In the genomic region with DNA sequence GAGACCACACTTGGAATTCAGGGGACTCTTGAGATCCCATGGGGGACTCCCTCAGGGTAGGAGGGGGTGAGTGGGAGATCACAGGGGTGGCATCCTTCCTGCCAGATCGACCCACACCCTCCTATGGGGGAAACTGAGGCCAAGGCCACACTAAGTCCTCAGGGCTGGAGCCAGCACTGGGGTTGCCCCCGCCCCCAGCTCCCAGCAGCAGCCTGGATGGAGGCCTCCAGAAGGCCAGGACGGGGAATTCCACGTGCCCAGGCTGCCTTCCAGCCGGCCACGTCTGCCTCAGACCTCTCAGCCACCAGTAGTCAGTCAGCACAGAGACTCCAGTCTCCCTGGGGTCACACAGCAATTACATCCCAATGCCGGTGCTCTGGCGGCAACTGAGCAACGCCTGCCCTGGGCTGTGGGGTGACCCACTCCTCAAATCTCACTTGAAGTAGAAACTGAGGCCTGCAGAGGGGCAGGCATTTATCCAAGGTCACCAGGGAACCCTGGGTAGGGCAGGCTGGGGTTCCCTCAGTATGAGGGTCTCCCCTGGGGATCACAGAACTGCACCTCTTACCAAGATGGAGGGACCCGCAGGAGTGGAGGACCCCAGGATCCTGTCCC, we compare ENCODE assay signal across 8 mouse cellular contexts. TPM values are rescaled to one million over a fixed set of nuclear protein-coding genes. Genes with fewer than 3 reads are reported as not detected.
DNase-seq lines count a peak whose midpoint lies in the region; ATAC-seq and TF ChIP-seq lines count a peak whose summit lies in the region.

No protein-coding gene starts in this region.

- H3ac ChIP-seq in myocyte (ENCODE audit: control insufficient read depth, insufficient read length) = peak overlapping the region; percentile 43

- H3K9ac ChIP-seq in limb, embryonic 11.5 days (ENCODE audit: low read length) = no peak overlapping the region

- no peak overlapping the region; the same call in 1 of the 2 replicates for H3K4me2 ChIP-seq in limb, embryonic 11.5 days (ENCODE audit: low read depth, severe bottlenecking)
- peak overlapping the region; percentile 97 for H3K4me2 ChIP-seq in myocyte (ENCODE audit: low read depth)

- H3K4me3 ChIP-seq in cerebellum, adult 2 months (replicated peaks; ENCODE audit: insufficient read depth, low read depth, low read length) = peak overlapping the region; percentile 79
- no peak overlapping the region for H3K4me3 ChIP-seq in limb, embryonic 11.5 days (ENCODE audit: low read depth, low read length)
- H3K4me3 ChIP-seq in myocyte = peak overlapping the region; percentile 91

- no peak for TF ChIP-seq CTCF in cerebellum, adult 2 months (IDR thresholded peaks at IDR 0.05; ENCODE audit: borderline replicate concordance, insufficient read depth, low read depth, low read length)

- H3K4me1 ChIP-seq in cerebellum, adult 2 months (ENCODE audit: control insufficient read depth, insufficient read depth, low read length) = peaks cover 49% of the 10 kb centered on the region
- peaks cover 10% of the 10 kb centered on the region for H3K4me1 ChIP-seq in limb, embryonic 11.5 days (ENCODE audit: control insufficient read depth, insufficient read depth, low read length)

- no peaks in the 10 kb centered on the region for H3K36me3 ChIP-seq in limb, embryonic 11.5 days (ENCODE audit: control insufficient read depth, insufficient read depth, low read length)
- no peaks in the 10 kb centered on the region for H3K36me3 ChIP-seq in myocyte (ENCODE audit: control insufficient read depth, insufficient read depth)

- peak overlapping the region; percentile 93 for H3K27ac ChIP-seq in cerebellum, adult 2 months (ENCODE audit: insufficient read depth, low read length)
- no peak overlapping the region for H3K27ac ChIP-seq in limb, embryonic 11.5 days (replicated peaks; ENCODE audit: low read depth, low read length)

- ATAC-seq in limb, embryonic 11.5 days (ENCODE audit: insufficient number of reproducible peaks, low FRiP score, low TSS enrichment, low read depth) = no peak
- ATAC-seq in monocyte, adult 5-6 weeks (replicated peaks; ENCODE audit: insufficient number of reproducible peaks, low FRiP score, low TSS enrichment, poor library complexity, severe bottlenecking) = no peak

- TF ChIP-seq POLR2A in cerebellum, adult 2 months (IDR thresholded peaks at IDR 0.05; ENCODE audit: borderline replicate concordance, insufficient read depth, low read length) = no peak
- TF ChIP-seq POLR2A in myocyte (IDR thresholded peaks at IDR 0.05; ENCODE audit: insufficient read length, low read depth) = peak; percentile 52

- peaks cover 85% of the 10 kb centered on the region for H3K79me2 ChIP-seq in myocyte (ENCODE audit: control insufficient read depth, insufficient read depth)

- H3K27me3 ChIP-seq in cerebellum, adult 2 months (ENCODE audit: control insufficient read depth, insufficient read depth, low read length) = no peaks in the 10 kb centered on the region
- peaks cover 40% of the 10 kb centered on the region for H3K27me3 ChIP-seq in limb, embryonic 11.5 days (ENCODE audit: control insufficient read depth, insufficient read depth, low read length)
- H3K27me3 ChIP-seq in myocyte (ENCODE audit: control insufficient read depth, insufficient read depth, insufficient read length) = no peaks in the 10 kb centered on the region

- H3K9me3 ChIP-seq in limb, embryonic 11.5 days (ENCODE audit: control insufficient read depth, low read length) = no peaks in the 10 kb centered on the region

- WGBS in cerebellum, adult 2 months = 2% methylated on average over 10 of the region's 10 CpGs
- WGBS in limb, embryonic 11.5 days = 33% methylated on average over 10 of the region's 10 CpGs

- peak; percentile 42 to 61 for DNase-seq in right cerebral cortex, postnatal 10 days (ENCODE audit: low spot score in 2 of 2)
- DNase-seq in right cerebral cortex, postnatal 36 days (ENCODE audit: low spot score in 2 of 2) = no peak
- DNase-seq in cerebellum, adult 2 months = peak; percentile 71 to 73
- peak; percentile 70 to 81 for DNase-seq in gastrocnemius, adult 8-10 months (ENCODE audit: low spot score in 2 of 2)
- DNase-seq in induced T-regulatory cell, adult 2 months (ENCODE audit: low read depth) = peak; percentile 19
- peak; percentile 27 for DNase-seq in limb, embryonic 11.5 days (ENCODE audit: low spot score)

TF ChIP-seq in myocyte, 11 proteins besides CTCF, POLR2A, EP300 and RAD21:
- no peak for TF ChIP-seq REST (IDR thresholded peaks at IDR 0.05; ENCODE audit: insufficient read depth, insufficient read length)
- no peak for TF ChIP-seq CEBPB (IDR thresholded peaks at IDR 0.05; ENCODE audit: insufficient read depth, poor library complexity, severe bottlenecking)
- no peak for TF ChIP-seq TCF12 (IDR thresholded peaks at IDR 0.05; ENCODE audit: insufficient read depth, poor library complexity, severe bottlenecking)
- no peak for TF ChIP-seq E2F4 (IDR thresholded peaks at IDR 0.05; ENCODE audit: insufficient read depth)
- peak in 1 of 3 experiments; percentile 45 for TF ChIP-seq MYOG (IDR thresholded peaks at IDR 0.05; ENCODE audit: control insufficient read depth in 1 of 3, insufficient read depth in 1 of 3, insufficient read length in 2 of 3, low read depth in 2 of 3)
- TF ChIP-seq MAX (IDR thresholded peaks at IDR 0.05; ENCODE audit: low read depth) = no peak
- TF ChIP-seq POLR2AphosphoS2 (IDR thresholded peaks at IDR 0.05; ENCODE audit: insufficient read length, low read depth) = peak; percentile 41
- no peak for TF ChIP-seq TCF3 (IDR thresholded peaks at IDR 0.05; ENCODE audit: insufficient read length, low read depth)
- no peak for TF ChIP-seq MYOD1 (IDR thresholded peaks at IDR 0.05; ENCODE audit: control insufficient read depth in 1 of 3, insufficient read length in 2 of 3, low read depth in 2 of 3)
- TF ChIP-seq SRF (IDR thresholded peaks at IDR 0.05; ENCODE audit: control insufficient read depth, insufficient read length, low read depth) = no peak
- no peak for TF ChIP-seq USF1 (IDR thresholded peaks at IDR 0.05; ENCODE audit: low read depth)

RNA-seq across cellular contexts. Expression of gene Nfic, which starts 30.1 kb away (rescaled TPM):
- polyA plus RNA-seq in cerebellum, adult 2 months (2012; rRNA removed) = 103 and 108 TPM in 2 replicates
- 100 to 1,000 TPM; 223 to 267 (median 235) TPM for total RNA-seq in gastrocnemius, adult 8-10 months (2022)
- polyA plus RNA-seq in limb, embryonic 11.5 days (2014; fragmentation: Nextera tagmentation; extraction: Ambion mirVana) = 16.7 and 18.7 TPM in 2 replicates
- polyA plus RNA-seq in myocyte (2012; fragmentation: generic; extraction: Trizol) = 115 TPM
- 4.1 to 7.6 TPM (median 5.1 TPM) in 3 replicates for total RNA-seq in monocyte, adult 5-6 weeks (2017)

RNA-seq across cellular contexts. Expression of gene Smim24, which starts 32.5 kb away (rescaled TPM):
- 1.2 and 1.7 TPM in 2 replicates for polyA plus RNA-seq in cerebellum, adult 2 months (2012; rRNA removed)
- not detected for total RNA-seq in gastrocnemius, adult 8-10 months (2022)
- 3.4 and 3.5 TPM in 2 replicates for polyA plus RNA-seq in limb, embryonic 11.5 days (2014; fragmentation: Nextera tagmentation; extraction: Ambion mirVana)
- 0.30 TPM for polyA plus RNA-seq in myocyte (2012; fragmentation: generic; extraction: Trizol)
- total RNA-seq in monocyte, adult 5-6 weeks (2017) = 3.9 to 7.9 TPM (median 6.3 TPM) in 3 replicates

RNA-seq across cellular contexts. Expression of gene Gm48552, which starts 36.5 kb away (rescaled TPM):
- polyA plus RNA-seq in cerebellum, adult 2 months (2012; rRNA removed) = 10.7 and 13.8 TPM in 2 replicates
- total RNA-seq in gastrocnemius, adult 8-10 months (2022) = 1 to 10 TPM in 2 of 4 experiments, under 1 TPM in 1, not detected in 1; 0.43 to 1.1 (median 1.1) TPM
- polyA plus RNA-seq in limb, embryonic 11.5 days (2014; fragmentation: Nextera tagmentation; extraction: Ambion mirVana) = 0.40 and 1.0 TPM in 2 replicates
- 0.73 TPM for polyA plus RNA-seq in myocyte (2012; fragmentation: generic; extraction: Trizol)
- not detected in 3 replicates for total RNA-seq in monocyte, adult 5-6 weeks (2017)

RNA-seq across cellular contexts. Expression of gene Gm48551, which starts 41.1 kb away (rescaled TPM):
- 10.2 and 10.8 TPM in 2 replicates for polyA plus RNA-seq in cerebellum, adult 2 months (2012; rRNA removed)
- 1 to 10 TPM in 2 of 4 experiments, under 1 TPM in 2; 0.59 to 1.8 (median 1.1) TPM for total RNA-seq in gastrocnemius, adult 8-10 months (2022)
- polyA plus RNA-seq in limb, embryonic 11.5 days (2014; fragmentation: Nextera tagmentation; extraction: Ambion mirVana) = 2.1 and 2.8 TPM in 2 replicates
- polyA plus RNA-seq in myocyte (2012; fragmentation: generic; extraction: Trizol) = 1.7 TPM
- total RNA-seq in monocyte, adult 5-6 weeks (2017) = 2.3 to 3.7 TPM in 2 of 3 replicates, not detected in the other

RNA-seq across cellular contexts. Expression of gene Dohh, which starts 41.1 kb away (rescaled TPM):
- polyA plus RNA-seq in cerebellum, adult 2 months (2012; rRNA removed) = 87.7 and 93.1 TPM in 2 replicates
- total RNA-seq in gastrocnemius, adult 8-10 months (2022) = 10 to 100 TPM; 46.5 to 50.1 (median 47.4) TPM
- polyA plus RNA-seq in limb, embryonic 11.5 days (2014; fragmentation: Nextera tagmentation; extraction: Ambion mirVana) = 53.7 and 55.7 TPM in 2 replicates
- polyA plus RNA-seq in myocyte (2012; fragmentation: generic; extraction: Trizol) = 103 TPM
- total RNA-seq in monocyte, adult 5-6 weeks (2017) = 18.6 to 22.3 TPM (median 20.9 TPM) in 3 replicates

Comparison
In these comparisons a context has a peak if more than half of its experiments do, and no peak if none do; other contexts are left out.
1. DNase-seq: peak in right cerebral cortex, postnatal 10 days (2 of 2), cerebellum, adult 2 months (2 of 2), gastrocnemius, adult 8-10 months (2 of 2), induced T-regulatory cell, adult 2 months (single experiment) and limb, embryonic 11.5 days (single experiment); none in right cerebral cortex, postnatal 36 days (0 of 2).